Mouse (Mus musculus) liver, embryonic 16.5 days (tissue): ENCODE data around the gene Tmem88b. TPM values are rescaled to one million over a fixed set of nuclear protein-coding genes. Genes with fewer than 3 reads are reported as not detected.
A peak's percentile ranks its signal among the peaks of the same experiment; 100 is the strongest.

Experiments
- ATAC-seq: fragments of 200-750 bp; cut with Nextera tagmentation; 2 replicates; pipeline ENCODE4 v1.8.0; 2017; ENCODE audit warnings: low read depth, mild to moderate bottlenecking, moderate number of reproducible peaks, moderate library complexity
- H3K27ac ChIP-seq: fragments of 300-500 bp; sonication (generic); 2 replicates; pipeline ENCODE4 v1.5.1; 2014; ENCODE audit warnings: mild to moderate bottlenecking, low read length
- H3K27me3 ChIP-seq: fragments of 300-500 bp; sonication (generic); 2 replicates; pipeline ENCODE4 v1.6.1; 2014; ENCODE audit warnings: low read depth, low read length, mixed read lengths; ENCODE audit not compliant: control insufficient read depth, insufficient read depth
- H3K36me3 ChIP-seq: fragments of 300-500 bp; sonication (generic); 2 replicates; pipeline ENCODE4 v1.6.1; 2014; ENCODE audit warnings: mild to moderate bottlenecking; ENCODE audit not compliant: control insufficient read depth, insufficient read depth
- H3K4me1 ChIP-seq: fragments of 300-500 bp; sonication (generic); 2 replicates; pipeline ENCODE4 v1.6.1; 2014; ENCODE audit warnings: low read depth, low read length, mixed read lengths; ENCODE audit not compliant: control insufficient read depth
- H3K4me2 ChIP-seq: fragments of 300-500 bp; sonication (generic); 2 replicates; pipeline ENCODE4 v1.6.1; 2014; ENCODE audit warnings: low read depth, low read length, mixed read lengths
- H3K4me3 ChIP-seq: fragments of 300-500 bp; sonication (generic); 2 replicates; pipeline ENCODE4 v1.5.1; 2014; ENCODE audit warnings: low read depth, mild to moderate bottlenecking, low read length
- H3K9ac ChIP-seq: fragments of 300-500 bp; sonication (generic); 2 replicates; pipeline ENCODE4 v1.6.1; 2014; ENCODE audit warnings: low read depth, low read length
- H3K9me3 ChIP-seq: fragments of 300-500 bp; sonication (generic); replicated peaks from 2 replicates; pipeline ENCODE4 v1.6.1; 2016; ENCODE audit warnings: low read length; ENCODE audit not compliant: control insufficient read depth
- WGBS: fragments of 180-500 bp; shearing (Covaris S2); extraction: QIAGEN DNeasy Blood & Tissue Kit; methylation state at CpG from one replicate; pipeline ENCODE4 v1.1.7; 2014; ENCODE audit not compliant: insufficient replicate concordance; 5-methylcytosine and 5-hydroxymethylcytosine counted together
- polyA plus RNA-seq: library from polyadenylated mRNA; unstranded; fragments of >200 nt; fragmentation: Nextera tagmentation; extraction: Ambion mirVana; gene quantifications from 2 replicates; pipeline ENCODE4 v1.2.1, GENCODE M21; 2015

The Tmem88b gene
- polyA plus RNA-seq, 1 experiment from 2014 or later: 0.19 TPM

GRCm38 (mm10) chr4:155821025-155821424, 35.4 kb upstream of the Tmem88b start:
- H3K27me3 ChIP-seq: no peaks in the 10 kb centered on the region
- H3K4me1 ChIP-seq: no peaks in the 10 kb centered on the region
- peaks cover 95% of the 10 kb centered on the region for H3K36me3 ChIP-seq
- H3K4me3 ChIP-seq: no peak overlapping the region
- no peak overlapping the region for H3K9ac ChIP-seq
- H3K4me2 ChIP-seq: no peak overlapping the region
- no peak overlapping the region for H3K27ac ChIP-seq
- no peak for ATAC-seq
- WGBS: 79% methylated on average over 7 of the region's 7 CpGs
- H3K9me3 ChIP-seq: no peaks in the 10 kb centered on the region

- 85% methylated on average over 4 of the region's 4 CpGs for WGBS
Observed at GRCm38 (mm10) chr4:155817533-155817932, 31.9 kb upstream of the Tmem88b start.

GRCm38 (mm10) chr4:155812665-155813181, 27.0 kb upstream of the Tmem88b start:
- Histone ChIP-seq H3K27ac (peak overlapping the region; percentile 88), H3K27me3 (no peaks in the 10 kb centered on the region), H3K4me1 (peaks cover 24% of the 10 kb centered on the region), H3K9ac (peak overlapping the region; percentile 98), H3K4me3 (peak overlapping the region; percentile 95), H3K9me3 (no peaks in the 10 kb centered on the region), H3K36me3 (peaks cover 54% of the 10 kb centered on the region), H3K4me2 (peak overlapping the region; percentile 82)
- WGBS: under 1% methylated on average over 49 of the region's 49 CpGs
- ATAC-seq: peak; percentile 32

More at GRCm38 (mm10) chr4:155817533-155817932, 31.9 kb upstream of the Tmem88b start:
- H3K4me2 ChIP-seq: no peak overlapping the region
- H3K4me1 ChIP-seq: peaks cover 14% of the 10 kb centered on the region
- no peak overlapping the region for H3K27ac ChIP-seq
- peaks cover 79% of the 10 kb centered on the region for H3K36me3 ChIP-seq
- no peaks in the 10 kb centered on the region for H3K27me3 ChIP-seq
- H3K4me3 ChIP-seq: no peak overlapping the region
- ATAC-seq: no peak
- H3K9ac ChIP-seq: no peak overlapping the region
- no peaks in the 10 kb centered on the region for H3K9me3 ChIP-seq

- Histone ChIP-seq H3K4me1 (peaks cover 24% of the 10 kb centered on the region), H3K4me3 (peak within 1 kb of the TSS; percentile 95), H3K36me3 (peaks cover 54% of the 10 kb centered on the region), H3K27ac (peak within 1 kb of the TSS; percentile 93), H3K27me3 (no peaks in the 10 kb centered on the region), H3K9ac (peak within 1 kb of the TSS; percentile 98), H3K4me2 (peak within 1 kb of the TSS; percentile 88), H3K9me3 (no peaks in the 10 kb centered on the region)
- ATAC-seq: peak; percentile 100
- whole genome bisulfite sequencing: under 1% methylated on average over 60 of the region's 60 CpGs
Observed at GRCm38 (mm10) chr4:155811929-155812664, 26.4 kb upstream of the Tmem88b start, which contains the start of gene Ccnl2. TSS of gene Ccnl2 (plus strand) at chr4:155812489.

- Histone ChIP-seq H3K27me3 (no peaks in the 10 kb centered on the region), H3K9ac (no peak overlapping the region), H3K27ac (no peak overlapping the region), H3K4me1 (peaks cover 24% of the 10 kb centered on the region), H3K4me2 (no peak overlapping the region), H3K9me3 (no peaks in the 10 kb centered on the region), H3K36me3 (peaks cover 29% of the 10 kb centered on the region), H3K4me3 (no peak overlapping the region)
- WGBS: 77% methylated on average over 3 of the region's 3 CpGs
- ATAC-seq: no peak
Observed at GRCm38 (mm10) chr4:155807841-155808240, 22.2 kb upstream of the Tmem88b start.

- H3K36me3 ChIP-seq: peaks cover 14% of the 10 kb centered on the region
- peak overlapping the region; percentile 72 for H3K4me3 ChIP-seq
- H3K4me1 ChIP-seq: peaks cover 17% of the 10 kb centered on the region
- peak overlapping the region; percentile 75 for H3K9ac ChIP-seq
- peak overlapping the region; percentile 60 for H3K27ac ChIP-seq
- no peaks in the 10 kb centered on the region for H3K9me3 ChIP-seq
- WGBS: under 1% methylated on average over 57 of the region's 58 CpGs
- peak overlapping the region; percentile 92 for H3K4me2 ChIP-seq
- no peaks in the 10 kb centered on the region for H3K27me3 ChIP-seq
- peak; percentile 99 for ATAC-seq
Observed at GRCm38 (mm10) chr4:155803340-155804041, 17.8 kb upstream of the Tmem88b start.

- H3K4me1 ChIP-seq: peaks cover 17% of the 10 kb centered on the region
- 5% methylated on average over 12 of the region's 12 CpGs for WGBS
- H3K9ac ChIP-seq: peak within 1 kb of the TSS; percentile 75
- ATAC-seq: peak; percentile 31
- no peaks in the 10 kb centered on the region for H3K27me3 ChIP-seq
- no peaks in the 10 kb centered on the region for H3K9me3 ChIP-seq
- H3K27ac ChIP-seq: peak within 1 kb of the TSS; percentile 60
- H3K36me3 ChIP-seq: peaks cover 8% of the 10 kb centered on the region
- peak within 1 kb of the TSS; percentile 72 for H3K4me3 ChIP-seq
- H3K4me2 ChIP-seq: peak within 1 kb of the TSS; percentile 92
Observed at GRCm38 (mm10) chr4:155802741-155803339, 17.2 kb upstream of the Tmem88b start, which contains the start of gene Mrpl20. TSS of gene Mrpl20 (plus strand) at chr4:155802878.

GRCm38 (mm10) chr4:155802075-155802474, 16.4 kb upstream of the Tmem88b start:
- Histone ChIP-seq H3K9me3 (no peaks in the 10 kb centered on the region), H3K4me3 (no peak overlapping the region), H3K27ac (no peak overlapping the region), H3K36me3 (peaks cover 3% of the 10 kb centered on the region; the same call in 1 of the 2 replicates), H3K4me1 (peaks cover 17% of the 10 kb centered on the region), H3K4me2 (no peak overlapping the region), H3K9ac (no peak overlapping the region), H3K27me3 (no peaks in the 10 kb centered on the region)
- 89% methylated on average over 1 of the region's 1 CpGs for WGBS
- no peak for ATAC-seq
